Mouse (Mus musculus): ENCODE data around the gene Rpf2. TPM values are rescaled to one million over a fixed set of nuclear protein-coding genes. Genes with fewer than 3 reads are reported as not detected.

Gene Rpf2
- polyA plus RNA-seq, 1 experiment: 54.0 TPM

DNA sequence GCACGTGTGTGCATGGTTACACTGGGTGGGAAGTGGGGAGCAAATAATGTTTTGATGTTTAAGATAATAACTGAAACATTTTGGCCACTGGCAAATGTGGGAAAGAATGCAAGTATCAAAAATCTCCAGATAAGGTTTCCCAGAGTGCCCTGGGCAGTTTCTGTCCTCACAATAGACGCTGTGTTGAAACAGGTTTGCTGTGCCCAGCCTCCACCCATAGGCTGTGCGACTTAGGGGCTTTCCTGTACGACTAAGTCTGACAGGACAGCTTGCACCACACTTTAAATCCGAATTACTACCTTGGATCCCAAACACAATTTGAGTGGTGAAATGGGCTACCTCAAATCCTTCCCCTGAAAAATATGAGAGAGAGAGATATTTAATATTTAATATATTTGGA lies 31.5 kb upstream of the Rpf2 start:
- TF ChIP-seq CTCF (IDR thresholded peaks at IDR 0.05; ENCODE audit: control insufficient read depth, insufficient read depth, low read length) (no peak), POLR2A (IDR thresholded peaks at IDR 0.05; ENCODE audit: borderline replicate concordance, control insufficient read depth, low read depth, low read length) (no peak)
- H3K27ac ChIP-seq (ENCODE audit: control insufficient read depth, insufficient read depth, low read depth, low read length, poor library complexity): no peak overlapping the region
- no peak overlapping the region for H3K4me3 ChIP-seq (replicated peaks; ENCODE audit: control insufficient read depth, low read depth, low read length)
- no peaks in the 10 kb centered on the region; the same call in 1 of the 2 replicates for H3K4me1 ChIP-seq (ENCODE audit: control insufficient read depth, insufficient read depth, low read length)
- WGBS: 35% methylated on average over 5 of the region's 5 CpGs

DNA sequence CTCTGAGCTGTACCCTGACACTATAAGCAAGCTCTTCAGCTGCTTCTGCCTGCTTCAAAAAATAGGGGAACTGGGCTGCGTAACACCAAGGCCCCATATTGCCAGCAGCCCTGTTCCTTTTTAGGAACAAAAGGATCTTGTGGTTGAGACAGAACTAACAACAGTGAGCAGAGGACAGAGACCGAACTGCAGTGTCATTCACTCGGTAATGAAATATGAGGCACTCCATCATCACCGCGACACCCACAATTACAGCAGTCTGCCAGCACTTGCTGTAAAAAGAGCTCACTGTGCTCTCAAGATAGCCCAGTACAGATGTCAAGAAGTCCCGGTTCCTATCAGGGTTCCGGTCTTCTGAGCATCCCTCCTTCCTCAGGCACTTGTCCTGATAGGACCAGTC lies 29.2 kb upstream of the Rpf2 start:
- no peak for TF ChIP-seq POLR2A (IDR thresholded peaks at IDR 0.05; ENCODE audit: borderline replicate concordance, control insufficient read depth, low read depth, low read length)
- TF ChIP-seq CTCF (IDR thresholded peaks at IDR 0.05; ENCODE audit: control insufficient read depth, insufficient read depth, low read length): no peak
- Histone ChIP-seq H3K27ac (ENCODE audit: control insufficient read depth, insufficient read depth, low read depth, low read length, poor library complexity) (peak overlapping the region; percentile 84), H3K4me3 (replicated peaks; ENCODE audit: control insufficient read depth, low read depth, low read length) (peak overlapping the region; percentile 22), H3K4me1 (ENCODE audit: control insufficient read depth, insufficient read depth, low read length) (no peaks in the 10 kb centered on the region; the same call in 1 of the 2 replicates)
- WGBS: 2% methylated on average over 7 of the region's 7 CpGs

GRCm38 (mm10) chr10:40273938-40274337 lies 27.1 kb upstream of the Rpf2 start:
- TF ChIP-seq POLR2A (IDR thresholded peaks at IDR 0.05; ENCODE audit: borderline replicate concordance, control insufficient read depth, low read depth, low read length) (no peak), CTCF (IDR thresholded peaks at IDR 0.05; ENCODE audit: control insufficient read depth, insufficient read depth, low read length) (no peak)
- Histone ChIP-seq H3K4me3 (replicated peaks; ENCODE audit: control insufficient read depth, low read depth, low read length) (no peak overlapping the region), H3K4me1 (ENCODE audit: control insufficient read depth, insufficient read depth, low read length) (no peaks in the 10 kb centered on the region; the same call in 1 of the 2 replicates), H3K27ac (ENCODE audit: control insufficient read depth, insufficient read depth, low read depth, low read length, poor library complexity) (no peak overlapping the region)
- WGBS: 58% methylated on average over 5 of the region's 5 CpGs

DNA sequence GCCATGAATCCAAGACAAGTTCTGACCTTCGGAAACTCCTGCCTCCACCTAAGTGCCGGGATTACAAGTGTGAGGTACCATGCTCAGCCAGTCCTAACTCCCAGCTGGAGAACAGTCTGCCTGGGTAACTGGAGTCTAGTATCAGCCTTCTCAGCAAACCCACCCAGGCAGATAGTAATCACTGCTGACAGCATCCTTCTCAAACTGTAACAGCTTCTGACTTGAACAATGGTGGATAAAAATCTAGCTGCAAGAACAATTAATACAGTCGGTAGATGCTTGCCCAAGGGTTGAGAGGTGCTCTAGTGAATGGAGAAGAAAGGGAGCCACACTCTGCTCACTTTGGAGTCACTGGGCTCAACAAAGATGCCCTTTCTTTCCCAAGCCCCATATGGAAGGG lies 24.4 kb upstream of the Rpf2 start:
- no peak for TF ChIP-seq CTCF (IDR thresholded peaks at IDR 0.05; ENCODE audit: control insufficient read depth, insufficient read depth, low read length)
- no peak for TF ChIP-seq POLR2A (IDR thresholded peaks at IDR 0.05; ENCODE audit: borderline replicate concordance, control insufficient read depth, low read depth, low read length)
- H3K4me1 ChIP-seq (ENCODE audit: control insufficient read depth, insufficient read depth, low read length): no peaks in the 10 kb centered on the region; the same call in 1 of the 2 replicates
- H3K27ac ChIP-seq (ENCODE audit: control insufficient read depth, insufficient read depth, low read depth, low read length, poor library complexity): no peak overlapping the region
- no peak overlapping the region for H3K4me3 ChIP-seq (replicated peaks; ENCODE audit: control insufficient read depth, low read depth, low read length)
- WGBS: 88% methylated on average over 3 of the region's 3 CpGs

DNA sequence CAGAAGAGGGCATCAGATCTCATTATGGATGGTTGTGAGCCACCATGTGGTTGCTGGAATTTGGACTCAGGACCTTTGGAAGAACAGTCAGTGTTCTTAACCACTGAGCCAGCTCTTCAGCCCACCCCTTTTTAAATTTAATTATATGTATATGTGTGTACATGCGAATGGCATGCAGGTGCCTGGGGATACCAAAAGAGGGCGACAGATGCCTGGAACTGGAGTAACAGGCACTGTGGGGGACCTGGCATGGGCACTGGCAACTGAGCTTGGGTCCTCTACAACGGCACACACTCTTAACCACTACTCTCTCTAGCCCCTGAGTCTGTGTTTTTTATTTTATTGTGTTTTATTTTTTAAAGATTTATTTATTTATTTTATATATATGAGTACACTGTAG lies 18.1 kb upstream of the Rpf2 start:
- TF ChIP-seq POLR2A (IDR thresholded peaks at IDR 0.05; ENCODE audit: borderline replicate concordance, control insufficient read depth, low read depth, low read length) (no peak), CTCF (IDR thresholded peaks at IDR 0.05; ENCODE audit: control insufficient read depth, insufficient read depth, low read length) (peak; percentile 13; the same call in 1 of the 2 replicates)
- Histone ChIP-seq H3K27ac (ENCODE audit: control insufficient read depth, insufficient read depth, low read depth, low read length, poor library complexity) (no peak overlapping the region), H3K4me1 (ENCODE audit: control insufficient read depth, insufficient read depth, low read length) (no peaks in the 10 kb centered on the region), H3K4me3 (replicated peaks; ENCODE audit: control insufficient read depth, low read depth, low read length) (no peak overlapping the region)
- WGBS: 86% methylated on average over 3 of the region's 3 CpGs

- Histone ChIP-seq H3K4me1 (ENCODE audit: control insufficient read depth, insufficient read depth, low read length) (peaks cover 1% of the 10 kb centered on the region; the same call in 1 of the 2 replicates), H3K27ac (ENCODE audit: control insufficient read depth, insufficient read depth, low read depth, low read length, poor library complexity) (no peak overlapping the region), H3K4me3 (replicated peaks; ENCODE audit: control insufficient read depth, low read depth, low read length) (no peak overlapping the region)
- WGBS: 69% methylated on average over 4 of the region's 4 CpGs
- TF ChIP-seq CTCF (IDR thresholded peaks at IDR 0.05; ENCODE audit: control insufficient read depth, insufficient read depth, low read length) (no peak), POLR2A (IDR thresholded peaks at IDR 0.05; ENCODE audit: borderline replicate concordance, control insufficient read depth, low read depth, low read length) (no peak)
Measured at GRCm38 (mm10) chr10:40263691-40264090, 16.9 kb upstream of the Rpf2 start.

DNA sequence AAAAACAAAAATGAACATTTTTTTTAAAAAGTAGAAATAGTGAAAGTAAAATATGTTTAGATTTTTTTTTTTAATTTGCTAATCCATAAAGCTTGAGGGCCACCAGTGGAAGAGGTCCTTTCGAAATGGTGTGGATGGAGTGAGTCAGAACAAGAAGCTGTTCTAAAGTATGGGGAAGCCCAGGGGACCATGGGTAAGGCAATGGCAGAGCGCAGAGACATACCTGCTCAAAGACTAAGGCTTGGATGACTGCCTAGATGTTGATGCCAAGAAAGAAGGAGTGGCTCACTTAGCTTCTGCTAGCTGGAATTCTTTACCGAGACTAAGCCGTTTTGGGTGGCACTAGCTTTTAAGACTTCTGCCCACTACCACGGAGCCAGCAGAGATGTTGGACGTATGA lies 15.4 kb upstream of the Rpf2 start:
- 87% methylated on average over 6 of the region's 6 CpGs for WGBS
- Histone ChIP-seq H3K4me1 (ENCODE audit: control insufficient read depth, insufficient read depth, low read length) (peaks cover 1% of the 10 kb centered on the region; the same call in 1 of the 2 replicates), H3K4me3 (replicated peaks; ENCODE audit: control insufficient read depth, low read depth, low read length) (no peak overlapping the region), H3K27ac (ENCODE audit: control insufficient read depth, insufficient read depth, low read depth, low read length, poor library complexity) (no peak overlapping the region)
- no peak for TF ChIP-seq POLR2A (IDR thresholded peaks at IDR 0.05; ENCODE audit: borderline replicate concordance, control insufficient read depth, low read depth, low read length)
- no peak for TF ChIP-seq CTCF (IDR thresholded peaks at IDR 0.05; ENCODE audit: control insufficient read depth, insufficient read depth, low read length)

GRCm38 (mm10) chr10:40260305-40260704 lies 13.5 kb upstream of the Rpf2 start:
- TF ChIP-seq CTCF (IDR thresholded peaks at IDR 0.05; ENCODE audit: control insufficient read depth, insufficient read depth, low read length) (no peak), POLR2A (IDR thresholded peaks at IDR 0.05; ENCODE audit: borderline replicate concordance, control insufficient read depth, low read depth, low read length) (no peak)
- Histone ChIP-seq H3K27ac (ENCODE audit: control insufficient read depth, insufficient read depth, low read depth, low read length, poor library complexity) (no peak overlapping the region), H3K4me3 (replicated peaks; ENCODE audit: control insufficient read depth, low read depth, low read length) (no peak overlapping the region), H3K4me1 (ENCODE audit: control insufficient read depth, insufficient read depth, low read length) (peaks cover 3% of the 10 kb centered on the region; the same call in 1 of the 2 replicates)
- WGBS: 70% methylated on average over 5 of the region's 5 CpGs

- Histone ChIP-seq H3K4me3 (replicated peaks; ENCODE audit: control insufficient read depth, low read depth, low read length) (no peak overlapping the region), H3K27ac (ENCODE audit: control insufficient read depth, insufficient read depth, low read depth, low read length, poor library complexity) (no peak overlapping the region), H3K4me1 (ENCODE audit: control insufficient read depth, insufficient read depth, low read length) (peaks cover 3% of the 10 kb centered on the region; the same call in 1 of the 2 replicates)
- WGBS: 51% methylated on average over 8 of the region's 8 CpGs
- no peak for TF ChIP-seq POLR2A (IDR thresholded peaks at IDR 0.05; ENCODE audit: borderline replicate concordance, control insufficient read depth, low read depth, low read length)
- TF ChIP-seq CTCF (IDR thresholded peaks at IDR 0.05; ENCODE audit: control insufficient read depth, insufficient read depth, low read length): no peak
Measured at GRCm38 (mm10) chr10:40259542-40259941, 12.7 kb upstream of the Rpf2 start.
